Comparison of ENCODE assay signal across 8 mouse cellular contexts in the genomic region with DNA sequence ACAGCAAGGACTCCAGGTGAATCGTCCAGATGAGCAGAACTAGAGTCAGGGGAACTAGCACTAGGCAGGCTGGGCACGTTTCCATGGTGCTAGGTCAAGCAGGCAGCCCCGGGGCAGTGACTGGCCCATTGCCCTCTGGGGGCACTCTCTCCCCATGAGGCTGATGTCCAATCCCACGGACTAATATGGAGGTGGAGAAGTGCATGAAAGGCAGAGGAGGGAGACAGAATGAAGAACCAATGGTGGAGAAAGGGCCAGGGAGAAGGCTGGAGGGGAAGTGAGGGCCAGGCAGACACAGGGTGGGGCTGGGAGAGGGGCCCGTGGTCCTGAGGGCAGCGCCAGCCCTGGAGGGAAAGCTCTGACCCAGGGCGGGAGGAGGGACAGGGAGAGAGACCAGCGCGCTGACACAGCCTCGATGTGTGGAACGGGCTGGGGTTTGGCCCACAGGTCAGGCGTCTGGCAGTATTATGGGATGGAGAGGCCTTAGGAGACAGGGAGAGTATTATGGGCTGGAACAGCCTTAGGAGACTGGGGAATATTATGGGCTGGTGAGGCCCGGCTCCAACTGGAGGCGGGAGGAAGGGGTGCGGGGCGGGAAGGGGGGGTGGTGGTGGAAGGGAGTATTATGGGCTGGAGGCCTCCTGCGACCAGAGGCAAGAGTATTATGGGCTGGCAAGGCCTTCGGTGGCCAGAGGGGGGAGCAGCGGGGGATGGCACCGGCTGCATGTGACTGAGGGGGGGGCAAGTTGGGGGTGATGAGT. TPM values are rescaled to one million over a fixed set of nuclear protein-coding genes. Genes with fewer than 3 reads are reported as not detected.
DNase-seq lines count a peak whose midpoint lies in the region; ATAC-seq and TF ChIP-seq lines count a peak whose summit lies in the region.

No protein-coding gene starts in this region.

- intact Hi-C loops in heart, postnatal 14 days (cut with DNase I) = loop anchor here (10.0 kb wide), 1 partner anchor 154 kb away; a partner anchor contains a TSS

- H3K36me3 ChIP-seq in forebrain, embryonic 15.5 days = no peaks in the 10 kb centered on the region
- H3K36me3 ChIP-seq in neural tube, embryonic 15.5 days = no peaks in the 10 kb centered on the region

- peak; percentile 95 for DNase-seq in MN1 (ENCODE audit: low spot score)
- peak; percentile 78 to 83 for DNase-seq in cerebellum, adult 2 months
- peak; percentile 72 to 74 for DNase-seq in heart, postnatal 14 days
- peak; percentile 65 to 81 for DNase-seq in layer of hippocampus, adult 2 months (ENCODE audit: low spot score in 2 of 2)
- DNase-seq in lung, adult 18-20 months = peak; percentile 75 to 80
- peak; percentile 54 for DNase-seq in urinary bladder, adult 2 months (ENCODE audit: low spot score)

- H3K9me3 ChIP-seq in forebrain, embryonic 15.5 days = no peaks in the 10 kb centered on the region
- H3K9me3 ChIP-seq in neural tube, embryonic 15.5 days (replicated peaks) = no peaks in the 10 kb centered on the region

- H3K4me3 ChIP-seq in cerebellum, adult 2 months (replicated peaks; ENCODE audit: insufficient read depth, low read depth, low read length) = no peak overlapping the region
- H3K4me3 ChIP-seq in forebrain, embryonic 15.5 days = no peak overlapping the region
- peak overlapping the region; percentile 23; the same call in 1 of the 2 replicates for H3K4me3 ChIP-seq in layer of hippocampus, adult 2 months
- no peak overlapping the region for H3K4me3 ChIP-seq in neural tube, embryonic 15.5 days (replicated peaks)

- peak; percentile 55; the same call in 1 of the 2 replicates for TF ChIP-seq POLR2A in cerebellum, adult 2 months (IDR thresholded peaks at IDR 0.05; ENCODE audit: borderline replicate concordance, insufficient read depth, low read length)

- H3K4me1 ChIP-seq in cerebellum, adult 2 months (ENCODE audit: control insufficient read depth, insufficient read depth, low read length) = peaks cover 13% of the 10 kb centered on the region
- H3K4me1 ChIP-seq in forebrain, embryonic 15.5 days = peaks cover 25% of the 10 kb centered on the region
- peaks cover 31% of the 10 kb centered on the region for H3K4me1 ChIP-seq in neural tube, embryonic 15.5 days

- 3% methylated on average over 20 of the region's 20 CpGs for WGBS in cerebellum, adult 2 months
- 2% methylated on average over 19 of the region's 20 CpGs for WGBS in forebrain, embryonic 15.5 days
- 2% methylated on average over 20 of the region's 20 CpGs for WGBS in neural tube, embryonic 15.5 days

- peak overlapping the region; percentile 83 for H3K27ac ChIP-seq in cerebellum, adult 2 months (ENCODE audit: insufficient read depth, low read length)
- H3K27ac ChIP-seq in forebrain, embryonic 15.5 days (replicated peaks) = peak overlapping the region; percentile 94
- H3K27ac ChIP-seq in layer of hippocampus, adult 2 months = peak overlapping the region; percentile 100
- peak overlapping the region; percentile 90 for H3K27ac ChIP-seq in neural tube, embryonic 15.5 days (replicated peaks)

- H3K27me3 ChIP-seq in cerebellum, adult 2 months (ENCODE audit: control insufficient read depth, insufficient read depth, low read length) = no peaks in the 10 kb centered on the region
- no peaks in the 10 kb centered on the region for H3K27me3 ChIP-seq in forebrain, embryonic 15.5 days
- H3K27me3 ChIP-seq in neural tube, embryonic 15.5 days (replicated peaks) = no peaks in the 10 kb centered on the region

- peak overlapping the region; percentile 45 for H3K4me2 ChIP-seq in forebrain, embryonic 15.5 days (replicated peaks)
- peak overlapping the region; percentile 53 for H3K4me2 ChIP-seq in neural tube, embryonic 15.5 days

- ATAC-seq in forebrain, embryonic 15.5 days (replicated peaks) = peak; percentile 84
- peak; percentile 83 for ATAC-seq in neural tube, embryonic 15.5 days (ENCODE audit: low FRiP score)

- no peak for TF ChIP-seq CTCF in cerebellum, adult 2 months (IDR thresholded peaks at IDR 0.05; ENCODE audit: borderline replicate concordance, insufficient read depth, low read depth, low read length)
- TF ChIP-seq CTCF in layer of hippocampus, adult 2 months (conservative IDR thresholded peaks at IDR 0.05) = 0 out of 2 replicates have a peak, but pooled peaks have one; percentile 14

- peak overlapping the region; percentile 30; the same call in 1 of the 2 replicates for H3K9ac ChIP-seq in forebrain, embryonic 15.5 days (replicated peaks)
- 0 out of 2 replicates have a peak overlapping the region, but pooled peaks have one; percentile 18 for H3K9ac ChIP-seq in neural tube, embryonic 15.5 days (replicated peaks)

RNA-seq across cellular contexts. Expression of a gene that starts 7.0 kb away (rescaled TPM):
- 110 and 112 TPM in 2 replicates for polyA plus RNA-seq in cerebellum, adult 2 months (2012; rRNA removed)
- polyA plus RNA-seq in forebrain, embryonic 15.5 days (2015; fragmentation: Nextera tagmentation; extraction: Ambion mirVana) = 98.9 and 112 TPM in 2 replicates
- 100 to 1,000 TPM; 141 to 145 TPM for total RNA-seq in heart, postnatal 14 days (2021)
- total RNA-seq in layer of hippocampus, adult 2 months (2021) = 100 to 1,000 TPM; 176 to 185 TPM
- 87.5 and 93.9 TPM in 2 replicates for polyA plus RNA-seq in neural tube, embryonic 15.5 days (2015; fragmentation: Nextera tagmentation; extraction: Ambion mirVana)
- polyA plus RNA-seq in urinary bladder, adult 2 months (2012; rRNA removed) = 43.1 and 78.9 TPM in 2 replicates

RNA-seq across cellular contexts. Expression of a gene that starts 21.0 kb away (rescaled TPM):
- polyA plus RNA-seq in cerebellum, adult 2 months (2012; rRNA removed) = 0.57 and 0.84 TPM in 2 replicates
- 0.50 and 0.71 TPM in 2 replicates for polyA plus RNA-seq in forebrain, embryonic 15.5 days (2015; fragmentation: Nextera tagmentation; extraction: Ambion mirVana)
- under 1 TPM; 0.41 to 0.83 TPM for total RNA-seq in heart, postnatal 14 days (2021)
- 1 to 10 TPM in 1 of 2 experiments, under 1 TPM in 1; 0.61 to 1.1 TPM for total RNA-seq in layer of hippocampus, adult 2 months (2021)
- 1.0 and 1.2 TPM in 2 replicates for polyA plus RNA-seq in neural tube, embryonic 15.5 days (2015; fragmentation: Nextera tagmentation; extraction: Ambion mirVana)
- 2.9 and 4.2 TPM in 2 replicates for polyA plus RNA-seq in urinary bladder, adult 2 months (2012; rRNA removed)

RNA-seq across cellular contexts. Expression of a gene that starts 39.3 kb away (rescaled TPM):
- polyA plus RNA-seq in cerebellum, adult 2 months (2012; rRNA removed) = 23.7 and 24.8 TPM in 2 replicates
- polyA plus RNA-seq in forebrain, embryonic 15.5 days (2015; fragmentation: Nextera tagmentation; extraction: Ambion mirVana) = 21.9 and 26.2 TPM in 2 replicates
- 1 to 10 TPM; 3.8 to 4.5 TPM for total RNA-seq in heart, postnatal 14 days (2021)
- 10 to 100 TPM; 15.9 to 19.2 TPM for total RNA-seq in layer of hippocampus, adult 2 months (2021)
- polyA plus RNA-seq in neural tube, embryonic 15.5 days (2015; fragmentation: Nextera tagmentation; extraction: Ambion mirVana) = 17.3 and 21.5 TPM in 2 replicates
- polyA plus RNA-seq in urinary bladder, adult 2 months (2012; rRNA removed) = 23.5 and 24.7 TPM in 2 replicates

RNA-seq across cellular contexts. Expression of a gene that starts 43.0 kb away (rescaled TPM):
- polyA plus RNA-seq in cerebellum, adult 2 months (2012; rRNA removed) = 24.5 and 24.9 TPM in 2 replicates
- polyA plus RNA-seq in forebrain, embryonic 15.5 days (2015; fragmentation: Nextera tagmentation; extraction: Ambion mirVana) = 51.1 and 51.8 TPM in 2 replicates
- 10 to 100 TPM; 16.2 to 19.9 TPM for total RNA-seq in heart, postnatal 14 days (2021)
- 10 to 100 TPM; 30.8 to 31.7 TPM for total RNA-seq in layer of hippocampus, adult 2 months (2021)
- 47.8 and 58.0 TPM in 2 replicates for polyA plus RNA-seq in neural tube, embryonic 15.5 days (2015; fragmentation: Nextera tagmentation; extraction: Ambion mirVana)
- 23.1 TPM in 2 replicates for polyA plus RNA-seq in urinary bladder, adult 2 months (2012; rRNA removed)

RNA-seq across cellular contexts. Expression of a gene that starts 49.2 kb away (rescaled TPM):
- 75.7 and 80.2 TPM in 2 replicates for polyA plus RNA-seq in cerebellum, adult 2 months (2012; rRNA removed)
- polyA plus RNA-seq in forebrain, embryonic 15.5 days (2015; fragmentation: Nextera tagmentation; extraction: Ambion mirVana) = 207 and 211 TPM in 2 replicates
- total RNA-seq in heart, postnatal 14 days (2021) = 10 to 100 TPM; 40.6 to 41.9 TPM
- total RNA-seq in layer of hippocampus, adult 2 months (2021) = 10 to 100 TPM; 60.1 to 63.2 TPM
- polyA plus RNA-seq in neural tube, embryonic 15.5 days (2015; fragmentation: Nextera tagmentation; extraction: Ambion mirVana) = 129 and 133 TPM in 2 replicates
- polyA plus RNA-seq in urinary bladder, adult 2 months (2012; rRNA removed) = 88.6 and 113 TPM in 2 replicates
